Mouse (Mus musculus): Measurements from ENCODE around the gene Fbll1. TPM values are rescaled to one million over a fixed set of nuclear protein-coding genes. Genes with fewer than 3 reads are reported as not detected.
"Not testable (repeated sequence)": the region's sequence is repeated elsewhere in the genome, so short reads cannot be mapped to it uniquely, and the experiment has no call there.

Gene Fbll1
- polyA plus RNA-seq (2014; fragmentation: Nextera tagmentation; extraction: Ambion mirVana) = 26.9 and 29.0 TPM in 2 replicates

DNA sequence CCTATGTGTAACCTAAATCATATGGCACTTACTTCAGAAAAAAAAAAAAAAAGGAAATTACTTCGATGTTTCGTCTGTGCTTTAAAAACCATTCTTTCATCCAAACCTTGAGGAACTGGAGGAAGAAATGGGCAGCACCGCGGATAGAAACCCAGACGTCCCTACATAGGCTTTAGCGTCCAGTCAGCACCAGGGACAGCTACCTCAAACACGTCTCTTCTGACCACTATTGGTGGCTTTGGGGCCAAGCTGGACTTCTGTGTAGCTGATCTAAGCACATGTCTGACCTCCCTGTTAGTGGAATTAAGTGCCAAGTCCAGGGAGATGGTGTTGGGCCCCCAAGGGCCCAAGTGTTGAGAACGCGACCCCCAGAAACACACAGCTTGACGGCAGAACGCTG lies at the start of gene Fbll1:
TSS of gene Fbll1 (minus strand) at position 11 of the 400 bp plus-strand sequence.
- 8% methylated on average over 11 of the region's 11 CpGs for WGBS
- ATAC-seq (ENCODE audit: low read depth) = no peak

DNA sequence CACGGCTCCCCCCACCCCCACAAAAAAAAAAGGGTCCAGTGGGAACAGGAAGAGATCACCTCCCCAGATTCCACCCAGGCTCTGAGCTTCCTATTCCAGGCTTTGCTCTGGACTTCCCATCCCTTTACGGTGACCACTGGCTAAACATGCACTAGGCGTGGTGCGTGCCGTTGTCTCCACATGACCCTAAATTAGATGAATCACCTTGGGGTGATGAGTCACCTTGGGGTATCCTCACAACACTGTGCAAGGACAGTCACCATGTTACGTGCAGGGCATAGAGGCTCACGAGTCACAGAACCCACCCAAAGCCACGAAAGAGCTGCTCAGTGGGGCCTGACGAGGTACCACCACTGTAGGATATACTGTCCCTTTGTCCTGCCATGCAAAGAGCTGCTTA lies 45.6 kb upstream of the Fbll1 start:
- WGBS = 92% methylated on average over 9 of the region's 9 CpGs
- no peaks in the 10 kb centered on the region for H3K27me3 ChIP-seq (ENCODE audit: control insufficient read depth, insufficient read depth, low read length)
- peaks cover 5% of the 10 kb centered on the region; the same call in 1 of the 2 replicates for H3K36me3 ChIP-seq (ENCODE audit: control insufficient read depth, insufficient read depth, low read length)
- H3K9me3 ChIP-seq (ENCODE audit: control insufficient read depth, low read length) = no peaks in the 10 kb centered on the region
- H3K4me2 ChIP-seq (ENCODE audit: low read depth, low read length) = no peak overlapping the region
- H3K4me1 ChIP-seq (ENCODE audit: control insufficient read depth, insufficient read depth, low read length) = no peaks in the 10 kb centered on the region
- H3K4me3 ChIP-seq (ENCODE audit: low read depth, low read length) = no peak overlapping the region
- ATAC-seq (ENCODE audit: low read depth) = no peak
- no peak overlapping the region for H3K27ac ChIP-seq (ENCODE audit: low read depth, low read length)
- H3K9ac ChIP-seq (replicated peaks; ENCODE audit: low read depth, low read length) = no peak overlapping the region

More for the DNA sequence above, at the start of gene Fbll1:
- Histone ChIP-seq H3K27ac (ENCODE audit: low read depth, low read length) (peak within 1 kb of the TSS; percentile 88), H3K36me3 (ENCODE audit: control insufficient read depth, insufficient read depth, low read length) (no peaks in the 10 kb centered on the region), H3K4me1 (ENCODE audit: control insufficient read depth, insufficient read depth, low read length) (peaks cover 17% of the 10 kb centered on the region; the same call in 1 of the 2 replicates), H3K9ac (replicated peaks; ENCODE audit: low read depth, low read length) (peak within 1 kb of the TSS; percentile 82), H3K27me3 (ENCODE audit: control insufficient read depth, insufficient read depth, low read length) (no peaks in the 10 kb centered on the region), H3K4me2 (ENCODE audit: low read depth, low read length) (peak within 1 kb of the TSS; percentile 70), H3K4me3 (ENCODE audit: low read depth, low read length) (peak within 1 kb of the TSS; percentile 63), H3K9me3 (ENCODE audit: control insufficient read depth, low read length) (no peaks in the 10 kb centered on the region)

DNA sequence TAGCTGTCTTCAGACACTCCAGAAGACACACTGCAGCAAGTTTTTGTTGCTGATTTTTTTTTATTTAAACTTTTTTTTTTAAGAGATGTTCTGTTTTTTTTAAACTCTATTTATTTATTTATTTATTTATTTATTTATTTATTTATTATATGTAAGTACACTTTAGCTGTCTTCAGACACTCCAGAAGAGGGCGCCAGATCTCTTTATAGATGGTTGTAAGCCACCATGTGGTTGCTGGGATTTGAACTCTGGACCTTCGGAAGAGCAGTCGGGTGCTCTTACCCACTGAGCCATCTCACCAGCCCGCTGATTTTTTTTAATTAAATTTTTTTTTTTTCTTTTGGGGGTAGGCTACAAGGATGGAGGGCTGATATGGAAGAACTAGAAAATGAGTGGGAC lies 43.9 kb upstream of the Fbll1 start:
- H3K4me2 ChIP-seq (ENCODE audit: low read depth, low read length); H3K4me3 ChIP-seq (ENCODE audit: low read depth, low read length); ATAC-seq (ENCODE audit: low read depth); H3K36me3 ChIP-seq (ENCODE audit: control insufficient read depth, insufficient read depth, low read length); H3K9ac ChIP-seq (replicated peaks; ENCODE audit: low read depth, low read length); H3K9me3 ChIP-seq (ENCODE audit: control insufficient read depth, low read length); H3K4me1 ChIP-seq (ENCODE audit: control insufficient read depth, insufficient read depth, low read length); H3K27me3 ChIP-seq (ENCODE audit: control insufficient read depth, insufficient read depth, low read length); H3K27ac ChIP-seq (ENCODE audit: low read depth, low read length): not testable (repeated sequence)
- 81% methylated on average over 4 of the region's 4 CpGs for WGBS

DNA sequence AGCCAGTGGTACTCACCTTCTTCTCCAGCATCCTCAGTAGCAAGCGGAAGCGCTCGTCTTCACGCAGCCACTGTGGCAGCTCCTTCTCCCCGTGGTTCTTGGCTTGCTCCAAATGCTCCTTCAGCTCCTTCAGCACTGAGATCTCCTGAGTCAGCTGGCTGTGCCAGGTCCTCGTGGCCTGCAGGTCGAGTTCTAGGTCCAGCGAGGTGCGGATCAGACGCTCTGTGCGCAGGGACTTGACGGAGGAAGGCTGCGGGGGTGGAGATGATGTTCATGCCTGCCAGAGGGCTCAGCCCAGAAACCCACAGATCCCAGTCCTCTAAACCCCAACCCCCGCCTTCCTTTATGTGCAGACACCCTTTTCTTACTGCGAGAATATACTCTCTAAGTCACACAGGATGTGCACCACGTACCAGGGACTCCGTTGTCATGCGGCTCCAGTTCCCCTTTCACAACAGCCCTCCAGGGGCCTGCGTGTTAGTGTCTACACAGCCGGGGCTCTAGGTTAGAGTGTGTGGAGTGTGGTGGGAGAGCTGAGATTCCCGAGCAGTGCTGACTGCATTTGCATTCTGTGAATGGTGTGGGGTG lies 43.1 kb upstream of the Fbll1 start:
- Histone ChIP-seq H3K4me1 (ENCODE audit: control insufficient read depth, insufficient read depth, low read length) (no peaks in the 10 kb centered on the region), H3K4me2 (ENCODE audit: low read depth, low read length) (no peak overlapping the region), H3K4me3 (ENCODE audit: low read depth, low read length) (no peak overlapping the region), H3K9me3 (ENCODE audit: control insufficient read depth, low read length) (no peaks in the 10 kb centered on the region), H3K27me3 (ENCODE audit: control insufficient read depth, insufficient read depth, low read length) (no peaks in the 10 kb centered on the region), H3K9ac (replicated peaks; ENCODE audit: low read depth, low read length) (no peak overlapping the region), H3K27ac (ENCODE audit: low read depth, low read length) (no peak overlapping the region), H3K36me3 (ENCODE audit: control insufficient read depth, insufficient read depth, low read length) (peaks cover 5% of the 10 kb centered on the region; the same call in 1 of the 2 replicates)
- WGBS = 75% methylated on average over 21 of the region's 21 CpGs
- ATAC-seq (ENCODE audit: low read depth) = no peak; the same call in 1 of the 2 replicates

DNA sequence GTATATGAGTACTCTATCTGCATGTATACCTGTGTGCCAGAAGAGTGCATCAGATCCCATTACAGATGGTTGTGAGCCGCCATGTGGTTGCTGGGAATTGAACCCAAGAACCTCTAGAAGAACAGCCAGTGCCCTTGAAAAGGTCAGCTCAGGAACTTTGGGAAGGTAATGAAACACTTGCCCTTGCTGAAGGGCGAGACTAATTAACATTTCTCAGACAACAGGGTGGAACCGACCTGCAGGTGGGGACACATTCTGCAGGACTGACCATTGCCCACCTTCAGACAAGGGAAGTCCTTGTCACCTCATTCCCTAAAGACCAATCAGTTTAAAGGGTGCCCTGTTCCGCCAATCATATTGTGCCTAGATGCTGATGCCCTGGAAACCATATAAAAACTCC lies 42.1 kb upstream of the Fbll1 start:
- H3K4me1 ChIP-seq (ENCODE audit: control insufficient read depth, insufficient read depth, low read length); H3K4me3 ChIP-seq (ENCODE audit: low read depth, low read length); H3K9ac ChIP-seq (replicated peaks; ENCODE audit: low read depth, low read length); H3K27ac ChIP-seq (ENCODE audit: low read depth, low read length); ATAC-seq (ENCODE audit: low read depth); H3K4me2 ChIP-seq (ENCODE audit: low read depth, low read length); H3K36me3 ChIP-seq (ENCODE audit: control insufficient read depth, insufficient read depth, low read length); H3K9me3 ChIP-seq (ENCODE audit: control insufficient read depth, low read length); H3K27me3 ChIP-seq (ENCODE audit: control insufficient read depth, insufficient read depth, low read length): not testable (repeated sequence)
- 91% methylated on average over 4 of the region's 4 CpGs for WGBS

DNA sequence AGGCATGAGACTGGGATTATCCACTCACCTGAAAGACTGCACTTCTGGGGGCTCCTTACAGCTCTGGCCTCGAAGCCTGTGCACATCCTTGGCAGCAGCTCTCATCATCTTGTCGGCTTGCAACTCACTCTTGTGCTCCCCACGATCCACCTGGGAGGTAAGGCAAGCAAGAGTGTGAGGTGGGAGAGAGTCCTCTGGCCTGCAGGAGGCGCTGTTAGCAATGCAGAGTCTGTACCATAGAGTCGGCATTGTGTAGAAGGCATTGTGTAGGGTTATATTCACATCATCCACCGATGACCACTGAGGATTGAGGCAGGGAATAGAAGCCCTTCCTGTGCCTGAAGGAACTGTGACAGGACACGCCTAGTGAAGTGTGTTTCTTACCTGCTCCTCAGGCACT lies 41.6 kb upstream of the Fbll1 start:
- no peak for ATAC-seq (ENCODE audit: low read depth)
- Histone ChIP-seq H3K9me3 (ENCODE audit: control insufficient read depth, low read length) (no peaks in the 10 kb centered on the region), H3K27me3 (ENCODE audit: control insufficient read depth, insufficient read depth, low read length) (no peaks in the 10 kb centered on the region), H3K4me3 (ENCODE audit: low read depth, low read length) (no peak overlapping the region), H3K4me2 (ENCODE audit: low read depth, low read length) (no peak overlapping the region), H3K36me3 (ENCODE audit: control insufficient read depth, insufficient read depth, low read length) (peaks cover 5% of the 10 kb centered on the region; the same call in 1 of the 2 replicates), H3K4me1 (ENCODE audit: control insufficient read depth, insufficient read depth, low read length) (no peaks in the 10 kb centered on the region), H3K27ac (ENCODE audit: low read depth, low read length) (no peak overlapping the region; the same call in 1 of the 2 replicates), H3K9ac (replicated peaks; ENCODE audit: low read depth, low read length) (no peak overlapping the region)
- 80% methylated on average over 7 of the region's 7 CpGs for WGBS

DNA sequence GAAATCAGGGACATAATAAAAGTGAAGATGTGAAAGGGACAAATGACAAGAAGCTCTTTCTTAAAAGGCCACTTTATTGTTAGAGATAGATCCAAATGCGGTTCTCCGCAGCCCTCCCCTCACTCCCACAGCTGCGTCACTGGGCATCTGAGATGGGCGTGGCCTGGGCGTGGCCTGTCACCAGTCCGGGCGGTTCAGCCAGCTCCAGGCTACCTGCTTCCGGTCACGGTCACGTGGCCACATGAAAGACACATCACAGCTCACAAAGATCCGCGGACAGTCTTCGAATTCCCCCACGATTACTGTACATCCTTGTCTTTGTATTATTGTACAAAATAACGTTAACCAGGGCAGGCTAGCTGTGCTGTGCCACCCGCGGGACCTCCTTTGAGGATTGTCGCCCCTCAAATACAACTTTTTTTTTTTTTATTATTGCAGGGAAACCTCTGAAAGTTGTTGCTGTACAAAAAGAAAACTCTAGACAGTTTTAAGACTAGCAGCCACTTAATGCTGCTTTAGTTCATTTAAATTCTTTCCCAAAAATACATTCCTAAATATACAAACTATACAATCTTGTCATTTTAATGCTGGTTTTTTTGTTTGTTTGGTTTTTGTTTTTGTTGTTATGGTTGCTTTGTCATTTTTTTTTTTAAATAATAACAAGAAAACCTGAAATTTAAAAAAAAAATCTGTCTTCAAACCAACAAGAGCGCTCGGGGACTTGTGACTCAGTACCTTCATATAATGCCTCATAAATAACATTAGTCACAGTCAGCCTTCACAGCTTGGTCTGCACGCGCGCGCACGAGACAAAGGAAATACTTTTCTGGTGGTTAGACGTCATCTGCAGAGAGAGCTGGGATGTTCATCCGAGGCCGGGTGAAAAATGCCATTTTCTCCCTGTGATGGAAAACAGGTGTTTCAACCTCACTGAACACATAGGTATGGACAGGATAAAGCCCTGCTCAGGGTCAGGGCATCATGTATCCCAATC lies 40.0 kb upstream of the Fbll1 start:
- ATAC-seq (ENCODE audit: low read depth) = peak; percentile 75
- Histone ChIP-seq H3K36me3 (ENCODE audit: control insufficient read depth, insufficient read depth, low read length) (peaks cover 5% of the 10 kb centered on the region; the same call in 1 of the 2 replicates), H3K4me3 (ENCODE audit: low read depth, low read length) (peak overlapping the region; percentile 25), H3K9ac (replicated peaks; ENCODE audit: low read depth, low read length) (no peak overlapping the region), H3K9me3 (ENCODE audit: control insufficient read depth, low read length) (no peaks in the 10 kb centered on the region), H3K4me2 (ENCODE audit: low read depth, low read length) (peak overlapping the region; percentile 57), H3K27ac (ENCODE audit: low read depth, low read length) (peak overlapping the region; percentile 44; the same call in 1 of the 2 replicates), H3K27me3 (ENCODE audit: control insufficient read depth, insufficient read depth, low read length) (no peaks in the 10 kb centered on the region), H3K4me1 (ENCODE audit: control insufficient read depth, insufficient read depth, low read length) (peaks cover 2% of the 10 kb centered on the region; the same call in 1 of the 2 replicates)
- 7% methylated on average over 28 of the region's 28 CpGs for WGBS

DNA sequence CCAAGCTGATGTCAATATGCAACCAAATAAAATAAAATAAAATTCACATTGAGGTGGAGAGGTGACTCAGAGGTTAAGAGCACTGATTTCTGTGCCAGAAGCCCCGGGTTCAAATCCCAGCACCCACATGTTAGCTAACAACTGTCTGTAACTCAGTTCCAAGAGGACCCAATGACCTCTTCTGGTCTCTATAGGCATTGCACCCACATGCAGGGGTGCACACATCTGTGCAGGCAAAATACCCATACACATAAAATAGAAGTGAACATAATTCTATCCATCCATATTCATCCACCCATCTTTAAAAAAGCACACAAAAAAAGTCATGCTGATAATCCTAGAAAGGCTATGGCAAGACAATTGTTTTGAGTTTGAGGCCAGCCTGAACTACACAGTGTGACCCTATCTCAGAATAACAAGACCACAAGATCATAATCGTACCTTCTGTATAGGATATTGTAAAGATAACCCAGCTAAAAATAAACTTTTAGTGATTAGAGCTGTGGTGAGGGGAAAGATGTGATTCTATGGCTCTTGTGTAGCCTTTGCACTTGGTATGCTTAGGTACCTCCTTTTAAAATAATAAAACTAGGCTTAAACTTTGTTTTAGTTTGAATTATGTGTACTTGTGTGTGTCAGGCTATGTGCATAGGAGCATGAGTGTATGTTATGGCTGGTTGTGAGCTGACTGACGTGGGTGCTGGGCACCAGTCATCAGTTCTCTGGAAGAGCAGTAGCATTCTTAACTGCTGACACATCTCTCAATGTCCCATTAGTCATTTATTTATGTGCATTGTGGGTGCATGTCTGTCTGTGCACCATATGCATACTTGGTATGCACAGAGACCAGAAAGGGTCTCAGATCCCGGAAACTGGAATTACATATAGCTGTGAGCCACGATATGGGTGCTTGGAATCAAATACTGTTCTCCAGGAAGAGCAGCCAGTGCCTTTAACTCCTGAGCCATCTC lies 38.8 kb upstream of the Fbll1 start:
- Histone ChIP-seq H3K36me3 (ENCODE audit: control insufficient read depth, insufficient read depth, low read length) (peaks cover 5% of the 10 kb centered on the region; the same call in 1 of the 2 replicates), H3K4me2 (ENCODE audit: low read depth, low read length) (no peak overlapping the region), H3K27me3 (ENCODE audit: control insufficient read depth, insufficient read depth, low read length) (no peaks in the 10 kb centered on the region), H3K9me3 (ENCODE audit: control insufficient read depth, low read length) (no peaks in the 10 kb centered on the region), H3K4me3 (ENCODE audit: low read depth, low read length) (no peak overlapping the region), H3K4me1 (ENCODE audit: control insufficient read depth, insufficient read depth, low read length) (peaks cover 6% of the 10 kb centered on the region; the same call in 1 of the 2 replicates), H3K27ac (ENCODE audit: low read depth, low read length) (no peak overlapping the region; the same call in 1 of the 2 replicates), H3K9ac (replicated peaks; ENCODE audit: low read depth, low read length) (no peak overlapping the region)
- no peak for ATAC-seq (ENCODE audit: low read depth)
- 78% methylated on average over 5 of the region's 5 CpGs for whole genome bisulfite sequencing

Measured in neural tube, embryonic 14.5 days (tissue).